Mouse (Mus musculus) heart, postnatal 0 days (tissue): ENCODE measurements around the gene Dad1.

Experiments
- CTCF ChIP-seq: IDR thresholded peaks from 2 replicates; pipeline ENCODE4 v1.5.1; 2016; ENCODE audit warnings: antibody characterized with exemption, control low read depth, low read depth
- EP300 ChIP-seq: IDR thresholded peaks from 2 replicates; pipeline ENCODE4 v1.6.1; 2016; ENCODE audit warnings: antibody characterized with exemption, low read depth

DNA sequence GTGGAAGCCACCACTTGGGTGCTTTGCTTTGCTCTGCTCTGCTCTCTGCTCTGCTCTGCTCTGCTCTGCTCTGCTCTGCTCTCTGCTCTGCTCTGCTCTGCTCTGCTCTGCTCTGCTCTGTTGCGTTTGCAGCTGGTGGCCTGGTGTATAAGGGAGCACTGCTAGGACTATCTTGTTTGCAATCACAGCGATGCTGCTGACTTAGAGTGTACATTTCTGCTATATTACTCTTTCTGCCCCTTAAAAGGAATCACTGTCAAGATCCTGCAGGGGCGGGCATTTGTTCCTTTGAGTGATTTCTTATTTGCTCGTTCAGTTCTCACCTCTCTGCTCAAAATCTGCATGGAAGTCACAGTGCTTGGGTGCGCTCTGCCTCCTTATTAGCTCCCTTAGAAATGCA lies 44.0 kb downstream of the Dad1 start:
- TF ChIP-seq CTCF (no peak), EP300 (no peak)
